Mouse (Mus musculus) lung, postnatal 36 days (tissue): ENCODE measurements at regions not wholly inside any gene's neighbourhood (a gene's known extent, or its start where the extent isn't known, plus 50 kb on each side); places are given as distances from the start of the nearest gene placed in this dataset.

Experiments used
- DNase-seq: peaks from one replicate; pipeline ENCODE4 v3.0.0; 2022; ENCODE audit warnings: mixed read lengths

- DNase-seq = no peak
These were observed 139.4 kb upstream of the Mpped2 start for GRCm38 (mm10) chr2:106553666-106554065.

GRCm38 (mm10) chr2:106561571-106562090 is 131.4 kb upstream of the Mpped2 start:
- DNase-seq = no peak

GRCm38 (mm10) chr2:106570226-106570625 is 122.8 kb upstream of the Mpped2 start:
- no peak for DNase-seq

GRCm38 (mm10) chr2:106571346-106571745 is 121.7 kb upstream of the Mpped2 start:
- DNase-seq = no peak

DNA sequence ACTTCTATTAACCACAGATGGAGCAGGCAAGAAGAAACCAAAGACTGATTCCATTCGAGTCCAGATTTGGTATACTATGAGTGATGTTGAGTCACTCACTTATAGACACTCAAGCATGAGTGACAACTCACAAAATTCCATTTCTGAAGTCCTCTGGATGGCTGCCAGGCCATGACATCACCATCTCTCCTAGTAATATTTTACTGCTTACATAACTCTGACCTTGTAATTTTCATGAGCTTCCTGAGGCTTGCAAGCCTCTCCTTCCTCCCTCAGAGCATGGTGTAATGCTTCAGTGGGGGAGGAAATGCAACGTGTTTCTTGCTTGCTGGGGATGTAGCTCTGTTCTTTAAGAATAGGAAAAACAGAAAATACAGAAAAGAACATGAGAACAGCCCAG is 121.2 kb upstream of the Mpped2 start:
- peak; percentile 17 for DNase-seq

DNA sequence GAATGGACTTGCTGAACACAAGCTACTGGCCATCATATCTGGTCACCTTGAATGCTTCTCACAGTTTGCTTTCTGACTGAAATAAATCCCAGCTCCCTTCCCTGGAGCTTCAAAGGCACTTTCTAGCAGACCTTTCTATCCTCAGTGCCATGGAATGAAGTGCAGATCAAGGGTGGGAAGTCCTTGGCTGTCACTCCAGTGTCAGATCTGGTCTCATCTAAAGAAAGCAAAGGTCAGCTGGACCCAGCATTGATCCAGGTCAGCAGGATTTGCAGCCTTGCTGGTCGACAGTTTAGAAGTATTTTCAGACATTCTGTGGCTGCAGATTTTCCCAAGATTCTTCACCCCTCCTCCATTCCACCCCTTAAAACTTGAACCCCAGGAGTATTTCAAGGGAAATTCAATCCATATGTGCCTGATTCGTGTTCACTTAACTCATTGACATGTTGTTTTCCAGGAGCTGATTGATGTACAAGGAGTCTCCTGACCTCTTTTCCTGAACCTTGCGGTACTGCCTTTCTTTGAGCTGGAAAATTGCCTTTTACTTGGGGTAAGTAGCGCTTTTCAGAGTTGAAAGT is 116.2 kb upstream of the Mpped2 start:
- no peak for DNase-seq

DNA sequence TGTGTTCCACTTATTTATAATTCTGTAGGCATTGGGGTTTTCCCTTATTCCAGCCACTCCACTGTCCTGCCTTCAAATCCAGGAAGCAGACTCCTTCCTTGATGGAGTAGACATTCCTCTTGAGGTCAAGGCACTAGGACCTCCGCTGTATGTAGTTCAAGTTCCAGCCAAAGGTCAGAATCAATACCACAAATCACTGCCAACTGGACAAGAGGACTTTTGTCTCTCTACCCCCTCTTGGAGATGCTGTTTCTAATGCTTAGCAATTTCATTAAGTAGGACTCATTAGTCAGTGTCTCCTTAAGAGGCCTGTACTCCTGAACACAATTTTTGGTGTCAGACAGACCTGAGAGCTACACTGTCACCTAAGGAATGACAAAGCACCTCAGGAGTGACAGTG is 115.0 kb upstream of the Mpped2 start:
- DNase-seq = no peak

GRCm38 (mm10) chr2:106580663-106581062 is 112.4 kb upstream of the Mpped2 start:
- no peak for DNase-seq

DNA sequence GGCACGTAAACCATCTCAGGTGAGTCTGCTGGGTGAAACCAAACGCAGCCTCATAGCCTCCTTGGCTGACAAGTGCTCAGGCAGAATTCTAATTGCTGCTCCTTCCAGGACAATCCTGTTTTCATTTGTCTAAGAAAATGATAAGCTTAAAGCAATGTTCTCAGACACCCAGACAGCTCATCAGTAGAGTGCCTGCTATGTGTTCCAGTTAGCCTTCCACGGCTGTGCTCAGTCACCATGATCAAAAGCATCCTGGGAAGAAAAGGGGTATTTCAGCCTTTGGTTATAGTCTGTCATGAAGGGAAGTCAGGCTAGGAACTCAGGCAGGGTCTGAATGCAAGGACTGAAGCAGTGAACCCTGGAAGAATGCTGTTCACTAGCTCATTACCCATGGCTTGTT is 71.8 kb upstream of the Mpped2 start:
- no peak for DNase-seq

- DNase-seq = no peak
These were observed 70.7 kb upstream of the Mpped2 start for GRCm38 (mm10) chr2:106622326-106622725.

GRCm38 (mm10) chr2:106623680-106624079 is 69.4 kb upstream of the Mpped2 start:
- no peak for DNase-seq

- no peak for DNase-seq
These were observed 61.1 kb upstream of the Mpped2 start for GRCm38 (mm10) chr2:106631986-106632385.
